Mouse (Mus musculus): ENCODE measurements around the gene Midn. TPM values are rescaled to one million over a fixed set of nuclear protein-coding genes. Genes with fewer than 3 reads are reported as not detected.
"Not testable (repeated sequence)": the region's sequence is repeated elsewhere in the genome, so short reads cannot be mapped to it uniquely, and the experiment has no call there.

The Midn gene
- polyA plus RNA-seq, 1 experiment = 67.4 TPM

DNA sequence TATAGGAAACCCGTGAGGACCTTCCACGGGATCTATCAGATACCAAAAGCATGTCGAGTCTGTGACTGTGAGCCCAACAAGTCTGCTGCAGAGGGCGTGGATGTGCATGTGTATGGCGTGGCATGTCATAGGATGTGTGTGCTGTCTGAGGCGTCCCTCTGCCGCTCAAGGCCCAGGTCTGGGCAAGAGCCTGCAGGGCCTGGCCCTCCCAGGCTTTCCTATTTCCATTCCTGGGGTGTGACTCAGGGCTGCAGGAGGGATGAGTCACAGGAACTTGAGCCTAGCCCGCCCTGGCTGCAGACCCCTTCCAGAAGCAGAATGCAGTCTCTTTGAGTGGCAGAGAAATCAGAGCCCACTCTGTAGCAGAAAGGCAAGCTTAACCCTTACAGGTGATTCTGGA lies 15.6 kb downstream of the Midn start:
- Histone ChIP-seq H3K4me3 (ENCODE audit: low read depth, low read length) (no peak overlapping the region), H3K27me3 (ENCODE audit: control insufficient read depth, insufficient read depth, low read length, poor library complexity, severe bottlenecking) (no peaks in the 10 kb centered on the region), H3K27ac (ENCODE audit: insufficient read depth, low read length) (peak overlapping the region; percentile 17; the same call in 1 of the 2 replicates), H3K4me1 (ENCODE audit: control insufficient read depth, insufficient read depth, low read length) (peaks cover 11% of the 10 kb centered on the region), H3K9ac (ENCODE audit: low read depth, poor library complexity, severe bottlenecking) (no peak overlapping the region), H3K36me3 (ENCODE audit: control insufficient read depth, insufficient read depth, low read length, poor library complexity, severe bottlenecking) (no peaks in the 10 kb centered on the region), H3K9me3 (replicated peaks; ENCODE audit: control insufficient read depth, insufficient read depth, low read length, poor library complexity, severe bottlenecking) (no peaks in the 10 kb centered on the region)
- TF ChIP-seq EP300 (IDR thresholded peaks at IDR 0.05; ENCODE audit: insufficient read depth, low read depth, low read length) (no peak), POLR2A (IDR thresholded peaks at IDR 0.05; ENCODE audit: insufficient read depth, low read length) (no peak), CTCF (IDR thresholded peaks at IDR 0.05; ENCODE audit: low read depth, low read length) (no peak)

DNA sequence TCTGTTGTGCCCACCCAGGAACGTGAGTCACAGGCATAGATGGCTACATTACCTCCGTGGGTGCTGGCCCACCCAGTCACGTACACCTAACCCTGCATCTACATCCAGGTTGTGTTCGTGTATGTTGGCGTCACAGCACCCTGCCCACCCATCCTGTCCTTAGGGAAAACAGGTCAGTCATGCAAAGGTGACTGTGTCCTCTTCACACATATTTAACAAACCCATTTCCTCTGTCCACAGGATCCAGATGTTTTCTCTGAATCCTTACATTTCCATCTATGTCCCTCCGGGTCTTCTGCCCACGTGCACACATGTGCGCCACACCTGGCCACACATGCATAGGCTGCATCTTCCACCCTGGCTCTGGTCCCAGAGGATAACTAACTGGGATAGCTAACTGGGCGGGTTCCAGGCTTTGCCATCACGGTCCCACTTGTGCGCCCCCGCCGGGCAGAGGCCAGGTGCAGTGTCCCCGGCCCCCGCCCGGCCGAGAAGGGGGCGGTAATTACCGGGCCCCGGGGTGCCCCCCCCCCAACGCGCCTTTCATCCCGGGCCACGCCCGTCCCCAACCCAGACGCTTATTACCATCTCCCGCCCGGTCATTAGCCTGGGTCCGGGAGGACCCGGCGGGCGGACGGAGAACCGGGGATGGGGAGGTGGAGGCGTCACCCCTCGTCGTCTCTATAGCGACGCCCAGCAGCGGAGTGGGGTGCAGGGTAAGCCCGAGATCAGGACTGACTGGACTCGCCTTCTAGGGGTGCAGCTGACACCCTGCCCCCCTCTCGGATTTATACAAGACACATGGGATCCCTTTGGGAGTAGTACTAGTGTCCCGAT lies 16.3 kb downstream of the Midn start:
- H3K27me3 ChIP-seq (ENCODE audit: control insufficient read depth, insufficient read depth, low read length, poor library complexity, severe bottlenecking) = no peaks in the 10 kb centered on the region
- H3K4me1 ChIP-seq (ENCODE audit: control insufficient read depth, insufficient read depth, low read length) = peaks cover 7% of the 10 kb centered on the region
- H3K27ac ChIP-seq (ENCODE audit: insufficient read depth, low read length) = peak overlapping the region; percentile 2; the same call in 1 of the 2 replicates
- TF ChIP-seq POLR2A (IDR thresholded peaks at IDR 0.05; ENCODE audit: insufficient read depth, low read length) (no peak), CTCF (IDR thresholded peaks at IDR 0.05; ENCODE audit: low read depth, low read length) (no peak), EP300 (IDR thresholded peaks at IDR 0.05; ENCODE audit: insufficient read depth, low read depth, low read length) (no peak)
- no peak overlapping the region for H3K9ac ChIP-seq (ENCODE audit: low read depth, poor library complexity, severe bottlenecking)
- no peaks in the 10 kb centered on the region for H3K36me3 ChIP-seq (ENCODE audit: control insufficient read depth, insufficient read depth, low read length, poor library complexity, severe bottlenecking)
- peak overlapping the region; percentile 1; the same call in 1 of the 2 replicates for H3K4me3 ChIP-seq (ENCODE audit: low read depth, low read length)
- no peaks in the 10 kb centered on the region for H3K9me3 ChIP-seq (replicated peaks; ENCODE audit: control insufficient read depth, insufficient read depth, low read length, poor library complexity, severe bottlenecking)

DNA sequence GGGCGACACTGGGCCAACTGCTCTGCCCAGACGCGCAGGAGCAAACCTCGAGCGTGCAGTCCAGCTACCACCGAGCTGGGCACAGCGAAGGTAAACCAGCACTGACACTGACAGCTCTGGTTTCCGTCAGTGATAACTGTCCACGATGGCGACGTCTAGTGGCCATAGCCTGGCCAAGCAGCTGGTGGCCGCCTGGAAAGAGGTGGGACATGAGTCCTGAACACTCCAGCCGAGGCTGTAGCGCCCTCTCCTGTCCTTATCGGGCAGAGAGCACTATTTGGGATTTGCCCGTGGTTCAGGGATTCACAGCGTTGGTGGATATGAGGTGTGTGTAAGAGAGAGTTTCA lies 16.9 kb downstream of the Midn start:
- no peak for TF ChIP-seq POLR2A (IDR thresholded peaks at IDR 0.05; ENCODE audit: insufficient read depth, low read length)
- peak; percentile 100 for TF ChIP-seq CTCF (IDR thresholded peaks at IDR 0.05; ENCODE audit: low read depth, low read length)
- TF ChIP-seq EP300 (IDR thresholded peaks at IDR 0.05; ENCODE audit: insufficient read depth, low read depth, low read length) = peak; percentile 62; the same call in 1 of the 2 replicates
- H3K4me1 ChIP-seq (ENCODE audit: control insufficient read depth, insufficient read depth, low read length) = peaks cover 7% of the 10 kb centered on the region
- H3K27ac ChIP-seq (ENCODE audit: insufficient read depth, low read length) = no peak overlapping the region
- H3K27me3 ChIP-seq (ENCODE audit: control insufficient read depth, insufficient read depth, low read length, poor library complexity, severe bottlenecking) = no peaks in the 10 kb centered on the region
- H3K9ac ChIP-seq (ENCODE audit: low read depth, poor library complexity, severe bottlenecking) = no peak overlapping the region
- peaks cover 4% of the 10 kb centered on the region for H3K36me3 ChIP-seq (ENCODE audit: control insufficient read depth, insufficient read depth, low read length, poor library complexity, severe bottlenecking)
- no peaks in the 10 kb centered on the region for H3K9me3 ChIP-seq (replicated peaks; ENCODE audit: control insufficient read depth, insufficient read depth, low read length, poor library complexity, severe bottlenecking)
- H3K4me3 ChIP-seq (ENCODE audit: low read depth, low read length) = peak overlapping the region; percentile 1; the same call in 1 of the 2 replicates

DNA sequence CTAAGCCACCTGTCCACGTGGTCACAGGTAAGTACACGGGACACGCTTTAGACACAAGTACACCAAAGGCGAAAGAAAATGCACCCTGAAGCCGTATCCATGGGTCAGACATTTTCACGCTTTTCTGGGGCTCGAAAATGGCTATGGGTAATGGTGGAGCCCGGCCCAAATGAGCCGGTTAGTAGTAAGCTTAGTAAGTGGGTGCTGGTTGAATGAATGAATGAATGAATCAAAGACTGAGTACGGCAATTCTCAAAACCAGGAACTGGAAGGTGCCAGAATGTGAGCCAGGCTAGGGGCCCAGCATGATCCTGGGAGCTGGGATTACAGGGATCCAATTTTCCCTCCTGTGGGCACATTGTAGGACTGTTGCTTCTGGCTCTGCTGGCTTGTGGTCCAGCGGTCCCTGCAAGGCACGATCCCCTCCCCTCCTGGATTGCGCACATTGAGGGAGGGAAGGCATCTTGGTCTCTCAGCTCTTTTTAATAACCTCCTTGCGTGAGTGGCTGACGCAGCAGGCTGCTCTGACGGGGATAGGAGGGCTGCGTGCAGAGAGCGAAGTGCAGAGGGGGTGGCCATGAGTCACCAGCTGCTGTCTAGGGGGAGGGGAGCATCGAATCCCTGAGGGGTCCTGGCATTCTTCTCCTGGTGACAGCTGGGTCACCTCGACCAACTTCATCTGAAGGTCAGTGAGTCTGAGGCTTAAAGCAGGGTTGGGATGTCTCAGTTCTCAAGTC lies 17.5 kb downstream of the Midn start, which contains the start of gene Cirbp:
Gene Cirbp, plus strand, starts transcription at position 594 of the 737 bp plus-strand sequence.
- Histone ChIP-seq H3K27ac (ENCODE audit: insufficient read depth, low read length) (no peak within 1 kb of the TSS), H3K4me3 (ENCODE audit: low read depth, low read length) (peak within 1 kb of the TSS; percentile 7), H3K36me3 (ENCODE audit: control insufficient read depth, insufficient read depth, low read length, poor library complexity, severe bottlenecking) (peaks cover 10% of the 10 kb centered on the region), H3K9ac (ENCODE audit: low read depth, poor library complexity, severe bottlenecking) (no peak within 1 kb of the TSS), H3K4me1 (ENCODE audit: control insufficient read depth, insufficient read depth, low read length) (peaks cover 7% of the 10 kb centered on the region), H3K27me3 (ENCODE audit: control insufficient read depth, insufficient read depth, low read length, poor library complexity, severe bottlenecking) (no peaks in the 10 kb centered on the region), H3K9me3 (replicated peaks; ENCODE audit: control insufficient read depth, insufficient read depth, low read length, poor library complexity, severe bottlenecking) (no peaks in the 10 kb centered on the region)
- TF ChIP-seq EP300 (IDR thresholded peaks at IDR 0.05; ENCODE audit: insufficient read depth, low read depth, low read length) (0 out of 2 replicates have a peak, but pooled peaks have one; percentile 40), POLR2A (IDR thresholded peaks at IDR 0.05; ENCODE audit: insufficient read depth, low read length) (no peak)

DNA sequence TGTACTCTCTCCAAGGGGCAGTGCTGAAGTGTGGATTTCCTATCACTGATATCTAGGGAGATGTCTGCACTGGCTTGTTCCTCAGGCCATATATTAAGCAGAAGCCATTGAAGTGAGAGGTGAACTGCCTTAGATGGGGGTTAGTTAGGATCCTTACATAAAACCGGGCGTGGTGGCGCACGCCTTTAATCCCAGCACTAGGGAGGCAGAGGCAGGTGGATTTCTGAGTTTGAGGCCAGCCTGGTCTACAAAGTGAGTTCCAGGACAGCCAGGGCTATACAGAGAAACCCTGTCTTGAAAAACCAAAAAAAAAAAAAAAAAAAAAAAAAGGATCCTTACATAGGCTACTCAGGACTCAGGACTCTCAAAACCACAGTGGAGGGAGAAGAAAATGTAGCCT lies 18.1 kb downstream of the Midn start:
- H3K4me1 ChIP-seq (ENCODE audit: control insufficient read depth, insufficient read depth, low read length); H3K9ac ChIP-seq (ENCODE audit: low read depth, poor library complexity, severe bottlenecking); H3K9me3 ChIP-seq (replicated peaks; ENCODE audit: control insufficient read depth, insufficient read depth, low read length, poor library complexity, severe bottlenecking); H3K27me3 ChIP-seq (ENCODE audit: control insufficient read depth, insufficient read depth, low read length, poor library complexity, severe bottlenecking); H3K4me3 ChIP-seq (ENCODE audit: low read depth, low read length); H3K27ac ChIP-seq (ENCODE audit: insufficient read depth, low read length): not testable (repeated sequence)
- H3K36me3 ChIP-seq (ENCODE audit: control insufficient read depth, insufficient read depth, low read length, poor library complexity, severe bottlenecking) = peaks cover 11% of the 10 kb centered on the region
